Mouse (Mus musculus) layer of hippocampus, adult 2 months (tissue): ENCODE data around the gene Cdk17. TPM values are rescaled to one million over a fixed set of nuclear protein-coding genes. Genes with fewer than 3 reads are reported as not detected.

Source experiments
- DNase-seq, 2 experiments: peaks; one replicate each; pipeline ENCODE4 v3.0.0; 2022; ENCODE audit warnings: low spot score in 2 of 2
- H3K27ac ChIP-seq: fragments of 200-600 bp; 2 replicates; pipeline ENCODE4 v1.8.1; 2022
- H3K4me3 ChIP-seq: fragments of 200-600 bp; 2 replicates; pipeline ENCODE4 v1.8.1; 2022; ENCODE audit warnings: mild to moderate bottlenecking
- CTCF ChIP-seq: fragments of 200-600 bp; conservative IDR thresholded peaks from 2 replicates; pipeline ENCODE4 v1.8.1; 2022; ENCODE audit warnings: antibody characterized with exemption, mild to moderate bottlenecking, moderate library complexity
- long read RNA-seq, 2 experiments: library from polyadenylated mRNA; stranded (forward); transcript quantifications; one replicate each; pipeline ENCODE4 v2.0.0; 2021; ENCODE audit warnings: borderline mapping rate in 2 of 2
- total RNA-seq, 2 experiments: library from RNA; stranded (reverse); gene quantifications; 2 replicates each; pipeline ENCODE4 v1.2.3; 2021

The Cdk17 gene
- total RNA-seq, result 100 to 1,000 TPM; 206 to 219 TPM
- long read RNA-seq, experiment 1, transcript Cdk17-201 (17 exons, 3,615 nt), result major isoform, 133 of 241 reads
- long read RNA-seq, experiment 1, partial matches to known transcripts, result 97 of 241 reads
- long read RNA-seq, experiment 1, other reads (novel, unspliced or antisense), result 11 of 241 reads
- long read RNA-seq, experiment 2, transcript Cdk17-201 (17 exons, 3,615 nt), result major isoform, 238 of 437 reads
- long read RNA-seq, experiment 2, partial matches to known transcripts, result 170 of 437 reads
- long read RNA-seq, experiment 2, other reads (novel, unspliced or antisense), result 29 of 437 reads

DNA sequence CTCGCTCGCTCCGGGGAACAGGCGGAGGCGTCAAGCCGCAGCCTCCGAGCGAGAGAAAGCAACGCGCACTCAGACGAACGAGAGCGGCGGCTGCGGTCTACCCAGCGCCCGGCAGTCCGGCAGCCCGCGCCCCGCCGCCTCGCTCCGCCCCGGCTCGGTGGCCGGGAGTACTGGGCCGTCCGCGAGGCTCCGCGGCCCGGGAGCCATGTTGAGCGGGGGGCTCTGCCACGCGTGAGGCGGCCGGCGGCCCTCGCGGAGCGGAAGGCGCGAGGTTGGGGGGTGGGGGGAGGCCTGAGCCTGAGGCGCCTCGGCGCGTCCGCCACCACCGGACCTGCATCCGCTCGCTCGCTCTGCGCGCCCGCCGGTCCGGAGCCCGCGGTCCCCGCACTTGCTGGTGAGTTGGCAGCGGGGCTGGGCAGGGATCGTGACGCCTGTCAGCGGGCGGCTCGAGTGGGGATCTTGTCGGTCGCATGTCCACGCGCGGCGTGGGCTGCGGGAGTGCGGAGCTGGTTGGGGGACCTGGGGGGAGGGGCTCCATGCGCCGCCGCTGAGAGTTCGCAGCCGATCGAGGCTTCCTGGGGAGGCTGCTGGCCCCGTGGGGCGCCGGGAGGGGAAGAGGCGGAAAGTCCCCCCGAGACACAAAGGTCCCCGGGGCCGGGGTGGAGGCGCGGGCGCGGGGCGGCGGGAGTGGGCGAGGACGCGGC lies at the start of gene Cdk17:
Gene Cdk17 (plus strand): TSS at position 69 of the 704 bp plus-strand sequence.
- peak within 1 kb of the TSS; percentile 100 for H3K27ac ChIP-seq
- peak within 1 kb of the TSS; percentile 92 for H3K4me3 ChIP-seq
- TF ChIP-seq CTCF, result no peak; the same call in 1 of the 2 replicates
- peak in 1 of 2 experiments; percentile 56 for DNase-seq

DNA sequence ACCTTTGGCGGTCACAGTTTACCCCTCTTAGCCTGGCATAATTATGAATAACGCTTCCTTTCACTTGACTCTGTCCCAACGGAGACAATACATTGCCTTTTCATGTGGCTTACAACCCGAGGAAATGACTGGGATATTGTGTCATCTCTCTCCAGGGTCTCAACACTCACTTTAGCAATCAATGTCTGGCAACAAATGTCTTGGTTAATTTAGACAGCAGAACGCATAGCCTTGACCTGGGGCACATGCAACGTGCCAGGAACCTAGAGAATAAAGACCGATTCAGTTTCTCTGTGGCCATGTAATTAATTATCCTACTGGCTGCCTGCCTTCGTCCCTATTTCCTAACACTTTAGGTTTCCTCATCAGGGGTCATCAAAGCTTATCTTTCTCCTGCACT lies 49.3 kb upstream of the Cdk17 start:
- no peak for DNase-seq
- TF ChIP-seq CTCF, result no peak
- Histone ChIP-seq H3K4me3 (no peak overlapping the region), H3K27ac (no peak overlapping the region)

DNA sequence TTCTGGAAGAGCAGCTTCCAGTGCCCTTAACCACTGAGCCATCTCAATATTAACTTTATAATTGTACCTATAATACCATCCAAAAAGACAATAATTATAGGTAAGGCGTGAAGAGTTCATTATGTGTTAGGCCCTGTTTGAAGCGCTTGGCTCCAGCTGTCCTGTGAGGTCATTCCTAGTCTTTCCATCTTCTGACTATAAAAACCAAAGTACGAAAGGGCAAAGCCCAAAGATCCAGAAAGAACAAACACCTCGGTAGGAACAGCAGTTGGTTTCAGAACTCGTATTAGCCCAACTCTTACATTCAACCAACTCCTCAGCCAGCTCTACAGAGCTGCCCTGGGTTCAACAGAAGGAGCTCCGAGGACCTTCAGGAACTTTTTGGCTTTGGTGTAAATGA lies 48.7 kb upstream of the Cdk17 start:
- Histone ChIP-seq H3K4me3 (no peak overlapping the region), H3K27ac (no peak overlapping the region)
- no peak for DNase-seq
- TF ChIP-seq CTCF, result no peak

DNA sequence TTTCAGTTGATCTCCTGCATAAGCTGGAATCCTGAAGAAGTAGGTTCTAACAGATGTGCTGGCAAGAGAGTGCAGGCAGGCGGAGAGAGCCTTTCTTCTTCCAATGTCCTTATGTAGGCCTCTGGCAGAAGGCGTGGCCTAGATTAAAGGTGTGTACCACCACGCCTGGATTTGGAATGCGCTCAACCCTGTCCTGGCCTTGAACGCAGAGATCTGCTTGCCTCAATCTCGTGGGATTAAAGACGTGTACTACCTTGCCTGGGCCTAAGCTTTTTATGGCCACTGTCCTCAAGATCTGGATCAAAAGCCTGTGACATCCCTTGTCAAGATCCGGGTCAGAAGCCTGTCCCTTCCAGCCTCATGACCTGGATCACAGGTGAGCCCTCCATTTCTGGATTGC lies 46.7 kb upstream of the Cdk17 start:
- no peak for TF ChIP-seq CTCF
- no peak overlapping the region for H3K4me3 ChIP-seq
- no peak overlapping the region for H3K27ac ChIP-seq
- no peak for DNase-seq

DNA sequence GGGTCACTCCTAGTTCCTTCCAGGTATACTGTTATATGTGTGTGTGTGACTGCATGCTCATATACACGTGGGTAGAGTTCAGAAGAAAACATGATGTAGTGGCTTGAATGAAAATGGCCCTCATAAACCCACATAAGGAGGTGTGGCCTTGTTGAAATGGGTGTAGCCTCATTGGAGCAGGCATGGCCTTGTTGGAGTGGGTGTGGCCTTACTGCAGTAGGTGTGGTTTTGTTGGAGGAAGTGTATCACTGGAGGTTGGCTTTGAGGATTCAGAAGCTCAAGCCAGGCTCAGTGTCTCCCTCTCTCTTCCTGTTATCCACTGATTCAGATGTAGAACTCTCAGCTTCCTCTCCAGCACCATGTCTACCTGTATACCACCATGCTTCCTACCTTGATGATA lies 45.9 kb upstream of the Cdk17 start:
- no peak overlapping the region for H3K4me3 ChIP-seq
- no peak for DNase-seq
- TF ChIP-seq CTCF, result no peak
- H3K27ac ChIP-seq, result no peak overlapping the region

DNA sequence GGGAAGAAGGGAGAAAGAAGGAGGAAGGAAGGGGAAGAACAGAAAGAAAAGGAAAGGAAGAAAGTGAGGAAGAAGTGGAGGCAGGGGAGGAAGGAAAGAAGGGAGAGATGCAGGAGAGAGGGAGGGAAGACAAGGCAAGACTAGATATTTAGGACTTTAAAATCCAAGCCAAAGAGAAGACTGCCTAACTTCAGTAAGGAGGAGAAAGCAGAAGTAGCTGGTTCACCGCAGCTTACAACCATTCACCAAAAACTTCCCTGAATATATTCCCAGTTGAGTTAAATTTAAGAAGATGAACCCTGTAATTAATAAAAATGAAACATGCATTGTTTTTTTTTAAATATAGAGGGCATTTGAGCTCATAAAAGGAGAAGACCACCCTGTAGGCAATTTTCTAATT lies 44.9 kb upstream of the Cdk17 start:
- H3K27ac ChIP-seq, result no peak overlapping the region
- no peak for DNase-seq
- no peak overlapping the region for H3K4me3 ChIP-seq
- TF ChIP-seq CTCF, result no peak

DNA sequence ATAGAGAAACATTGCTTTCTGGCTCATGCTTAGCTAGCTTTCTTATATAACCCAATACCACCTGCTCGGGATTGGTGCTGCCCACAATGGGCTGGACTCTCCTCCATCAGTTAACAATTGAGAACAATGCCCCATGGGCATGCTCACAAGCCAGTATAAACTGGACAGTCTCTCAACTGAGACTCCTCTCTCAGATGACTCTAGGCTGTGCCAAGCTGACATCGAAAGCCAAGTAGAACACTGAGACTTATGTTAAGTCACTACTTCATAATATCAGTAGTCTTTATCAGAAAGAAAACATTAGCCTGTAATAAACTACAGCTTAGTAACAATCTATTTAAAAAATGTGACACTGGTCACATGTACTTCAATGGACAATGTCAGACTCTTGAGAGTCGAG lies 44.0 kb upstream of the Cdk17 start:
- no peak for DNase-seq
- TF ChIP-seq CTCF, result no peak
- Histone ChIP-seq H3K4me3 (no peak overlapping the region), H3K27ac (no peak overlapping the region)

DNA sequence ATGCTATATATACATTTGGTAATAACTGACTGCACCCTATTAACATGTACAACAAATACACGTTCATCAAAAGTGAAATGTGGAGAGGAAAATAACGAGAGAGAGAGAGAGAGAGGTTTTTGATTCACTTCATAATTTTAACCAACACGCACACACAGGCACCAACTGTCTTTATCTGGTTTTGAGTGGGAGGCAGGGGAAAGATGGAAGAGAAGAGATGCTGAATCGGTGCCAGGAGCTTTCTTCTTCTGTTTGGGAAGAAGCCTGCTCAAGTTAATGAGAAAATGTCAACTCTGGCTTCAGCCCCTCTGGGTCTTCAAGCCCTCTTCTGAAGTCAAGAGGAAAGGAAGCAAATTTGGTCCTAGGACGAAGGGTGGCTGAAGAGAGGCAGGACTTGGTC lies 40.9 kb upstream of the Cdk17 start:
- Histone ChIP-seq H3K4me3 (no peak overlapping the region), H3K27ac (peak overlapping the region; percentile 76)
- TF ChIP-seq CTCF, result no peak
- DNase-seq, result peak; percentile 44 to 65

DNA sequence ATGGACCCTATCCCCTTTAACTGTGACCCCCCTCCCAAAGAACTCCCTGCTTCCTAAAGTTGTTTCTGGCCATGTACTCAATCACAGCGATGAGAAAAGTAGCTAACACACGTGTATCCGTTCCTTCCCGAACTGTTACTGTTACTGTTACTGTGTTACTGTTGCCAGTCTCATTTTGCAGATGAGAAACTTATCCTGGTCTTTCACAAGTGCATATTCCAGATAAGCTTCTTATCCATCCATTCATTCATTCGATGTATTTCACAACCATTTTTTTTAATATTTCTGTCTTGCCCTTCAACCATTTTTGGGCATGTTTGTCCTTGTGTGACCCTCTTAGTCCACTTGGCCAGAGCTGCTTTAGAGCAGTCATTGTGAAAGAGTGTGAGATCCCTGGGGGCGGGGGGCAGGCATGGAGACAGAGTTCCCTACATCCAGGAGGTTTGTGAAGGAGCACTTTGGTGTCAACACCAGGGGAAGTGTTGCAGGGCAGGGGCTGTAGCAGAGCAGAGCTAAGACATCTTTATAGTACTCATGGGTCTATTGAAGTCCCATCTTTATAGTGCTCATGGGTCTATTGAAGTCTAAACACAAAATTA lies 39.3 kb upstream of the Cdk17 start:
- no peak for DNase-seq
- H3K27ac ChIP-seq, result 0 out of 2 replicates have a peak overlapping the region, but pooled peaks have one; percentile 10
- H3K4me3 ChIP-seq, result no peak overlapping the region
- no peak for TF ChIP-seq CTCF

DNA sequence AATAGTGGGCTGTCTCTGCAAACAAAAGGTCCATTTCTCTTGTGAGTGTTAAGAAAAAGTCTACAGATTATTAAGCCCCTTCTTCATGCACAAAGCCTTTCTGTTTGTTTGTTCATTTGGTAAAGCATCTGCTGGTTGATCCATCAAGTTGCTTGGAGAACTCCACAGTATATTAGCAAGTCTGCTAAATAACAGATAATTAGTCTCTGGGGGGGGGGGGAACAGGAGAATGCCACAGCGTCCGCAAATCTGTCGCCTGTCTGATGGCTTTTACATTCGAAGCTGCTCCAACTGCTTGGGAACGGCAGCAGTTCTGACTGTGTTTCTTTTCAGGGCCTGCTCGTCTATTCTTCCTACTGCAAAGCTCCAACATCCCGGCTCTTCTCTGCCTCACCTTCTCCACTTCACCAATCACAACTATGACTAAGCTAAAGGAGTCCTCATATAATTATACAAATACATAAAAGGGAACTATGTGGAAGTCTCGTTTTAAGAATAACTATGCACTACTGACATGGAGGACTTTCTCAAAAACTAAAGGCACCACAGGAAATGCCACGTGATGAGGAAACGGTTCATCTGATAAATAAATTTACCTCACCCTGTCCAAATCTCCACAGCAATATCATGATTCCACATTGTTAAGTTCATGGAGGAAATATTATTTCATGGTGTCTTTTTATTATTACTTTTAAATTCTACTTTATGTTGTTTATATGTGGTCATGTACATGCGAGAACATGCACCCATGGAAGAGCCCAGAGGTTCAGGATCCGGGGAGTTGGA lies 38.1 kb upstream of the Cdk17 start:
- TF ChIP-seq CTCF, result no peak
- no peak overlapping the region for H3K4me3 ChIP-seq
- peak overlapping the region; percentile 78 for H3K27ac ChIP-seq
- DNase-seq, result no peak

DNA sequence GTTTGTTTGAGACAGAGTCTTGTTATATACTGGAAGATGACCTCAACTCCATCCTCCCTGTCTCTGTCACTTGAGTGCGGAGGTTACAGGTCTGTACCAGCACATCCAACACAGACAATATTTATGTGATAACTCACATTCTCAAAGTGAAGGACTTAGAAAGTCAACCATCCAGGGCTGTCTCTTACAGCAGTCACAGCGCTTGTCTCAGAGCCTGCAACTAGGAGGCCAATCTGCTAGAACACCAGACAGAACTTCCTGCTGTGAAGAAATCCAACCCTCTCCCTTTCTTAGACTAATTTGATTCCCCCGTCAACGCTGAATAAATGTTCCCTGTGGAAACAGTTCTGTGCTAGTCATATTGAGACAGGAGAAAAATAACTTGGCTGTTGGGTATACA lies 37.4 kb upstream of the Cdk17 start:
- peak overlapping the region; percentile 78 for H3K27ac ChIP-seq
- TF ChIP-seq CTCF, result no peak
- no peak overlapping the region for H3K4me3 ChIP-seq
- DNase-seq, result no peak

DNA sequence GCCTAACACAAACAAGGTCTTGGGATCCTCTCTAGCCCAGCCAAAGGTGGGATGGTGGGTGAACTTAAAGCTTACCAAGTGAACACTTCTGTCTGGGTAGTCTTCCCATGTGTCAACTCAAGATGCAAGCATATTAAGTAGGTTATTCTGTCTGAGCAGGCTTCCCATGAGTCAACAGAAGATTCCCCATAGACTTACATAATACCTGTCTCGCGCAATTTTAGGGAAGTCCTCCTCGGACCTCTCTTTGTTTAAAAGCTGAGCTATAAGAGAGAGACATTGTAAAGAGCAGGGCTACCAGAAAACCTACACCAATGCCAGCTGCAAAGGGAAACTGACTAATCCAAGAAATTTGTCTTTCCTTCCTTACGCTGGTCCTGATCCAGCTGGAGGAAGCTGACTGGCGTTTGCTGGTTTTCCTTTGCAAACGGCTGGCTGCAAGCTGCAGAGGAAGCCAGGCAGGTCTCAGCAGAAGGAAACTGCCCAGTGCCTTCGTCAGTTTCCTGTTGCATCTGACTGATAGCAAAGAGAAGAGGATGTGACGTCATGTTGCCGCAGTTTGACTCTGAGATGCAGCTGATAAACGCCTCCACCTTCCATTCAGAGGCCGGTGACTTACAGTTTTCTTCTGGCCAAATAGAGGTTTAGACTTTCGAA lies 36.6 kb upstream of the Cdk17 start:
- Histone ChIP-seq H3K27ac (peak overlapping the region; percentile 78), H3K4me3 (no peak overlapping the region)
- no peak for DNase-seq
- TF ChIP-seq CTCF, result no peak
